In genomic region chr12:106273591-106273990, GRCm38 (mm10) we compare ENCODE assay signal across 12 mouse cellular contexts.
"Had no signal": no experiment of that assay in that cellular context is flagged by ENCODE, and none has a peak within 500 bp of the region (broad histone marks: within the 10 kb centered on the region; RNA-seq: fewer than 3 reads in every experiment).

No protein-coding gene starts in this region.

- H3K4me1 ChIP-seq: limb, embryonic 12.5 days; liver, embryonic 13.5 days had no signal

- DNase-seq: kidney, adult 18-20 months; kidney, postnatal 10 days; kidney, postnatal 4 days; liver; liver, embryonic 13.5 days; liver, postnatal 0 days; lung, postnatal 36 days; right cerebral cortex, adult 18-20 months; thymus, postnatal 4 days had no signal

- H3K36me3 ChIP-seq: limb, embryonic 12.5 days; liver, embryonic 13.5 days had no signal

- H3K4me3 ChIP-seq: limb, embryonic 12.5 days; liver, embryonic 13.5 days had no signal

- H3K9ac ChIP-seq: limb, embryonic 12.5 days; liver, embryonic 13.5 days; liver, postnatal 0 days had no signal

- ATAC-seq: liver, postnatal 0 days; midbrain, embryonic 16.5 days had no signal

- H3K4me2 ChIP-seq: limb, embryonic 12.5 days; liver, embryonic 13.5 days had no signal

- H3K9me3 ChIP-seq: limb, embryonic 12.5 days; liver, embryonic 13.5 days had no signal

- H3K27ac ChIP-seq: limb, embryonic 12.5 days; liver, embryonic 13.5 days; stomach, postnatal 0 days had no signal

- H3K27me3 ChIP-seq: liver, embryonic 13.5 days had no signal
